Mouse (Mus musculus) CH12.LX (cell line): ENCODE data around the gene Slc38a10.

ENCODE experiments used
- BHLHE40 ChIP-seq: IDR thresholded peaks from 2 replicates; pipeline ENCODE4 v1.6.1; 2011; ENCODE audit warnings: mild to moderate bottlenecking, low read depth, low read length, improper control_type of control experiment
- CHD1 ChIP-seq: IDR thresholded peaks from 2 replicates; pipeline ENCODE4 v1.6.1; 2012; ENCODE audit warnings: low read depth, low read length, improper control_type of control experiment, inconsistent platforms
- CTCF ChIP-seq, 2 experiments: IDR thresholded peaks in 1 of 2; conservative IDR thresholded peaks in 1 of 2; 2 replicates each; pipeline ENCODE4 v1.5.1; 2011 to 2012; ENCODE audit warnings: low read depth in 2 of 2, low read length in 2 of 2, improper control_type of control experiment in 1 of 2, inconsistent platforms in 1 of 2, mild to moderate bottlenecking in 1 of 2, moderate library complexity in 1 of 2
- ETS1 ChIP-seq: conservative IDR thresholded peaks from 2 replicates; pipeline ENCODE4 v1.6.1; 2012; ENCODE audit warnings: low read depth, mild to moderate bottlenecking, inconsistent platforms, low read length, improper control_type of control experiment, moderate library complexity
- MAX ChIP-seq: IDR thresholded peaks from 2 replicates; pipeline ENCODE4 v1.6.1; 2011; ENCODE audit warnings: low read length, improper control_type of control experiment
- POLR2A ChIP-seq: IDR thresholded peaks from 2 replicates; pipeline ENCODE4 v1.6.1; 2011; ENCODE audit warnings: low read depth, mild to moderate bottlenecking, improper control_type of control experiment, low read length
- RAD21 ChIP-seq: IDR thresholded peaks from 2 replicates; pipeline ENCODE4 v1.6.1; 2011; ENCODE audit warnings: low read depth, mild to moderate bottlenecking, low read length, improper control_type of control experiment, moderate library complexity
- SIN3A ChIP-seq: IDR thresholded peaks from 2 replicates; pipeline ENCODE4 v1.6.1; 2012; ENCODE audit warnings: low read length, improper control_type of control experiment, inconsistent platforms
- SMC3 ChIP-seq: IDR thresholded peaks from 2 replicates; pipeline ENCODE4 v1.6.1; 2011; ENCODE audit warnings: low read depth, low read length, improper control_type of control experiment
- TBP ChIP-seq: conservative IDR thresholded peaks from 2 replicates; pipeline ENCODE4 v1.6.1; 2011; ENCODE audit warnings: low read depth, low read length, improper control_type of control experiment
- UBTF ChIP-seq: IDR thresholded peaks from 2 replicates; pipeline ENCODE4 v1.6.1; 2012; ENCODE audit warnings: low read depth, mild to moderate bottlenecking, inconsistent platforms, low read length, improper control_type of control experiment, moderate library complexity
- ZKSCAN1 ChIP-seq: IDR thresholded peaks from 2 replicates; pipeline ENCODE4 v1.6.1; 2012; ENCODE audit warnings: low read depth, inconsistent platforms, low read length, improper control_type of control experiment, borderline replicate concordance
- ZMIZ1 ChIP-seq: IDR thresholded peaks from 2 replicates; pipeline ENCODE4 v1.6.1; 2012; ENCODE audit warnings: low read depth, mild to moderate bottlenecking, inconsistent platforms, low read length, improper control_type of control experiment

DNA sequence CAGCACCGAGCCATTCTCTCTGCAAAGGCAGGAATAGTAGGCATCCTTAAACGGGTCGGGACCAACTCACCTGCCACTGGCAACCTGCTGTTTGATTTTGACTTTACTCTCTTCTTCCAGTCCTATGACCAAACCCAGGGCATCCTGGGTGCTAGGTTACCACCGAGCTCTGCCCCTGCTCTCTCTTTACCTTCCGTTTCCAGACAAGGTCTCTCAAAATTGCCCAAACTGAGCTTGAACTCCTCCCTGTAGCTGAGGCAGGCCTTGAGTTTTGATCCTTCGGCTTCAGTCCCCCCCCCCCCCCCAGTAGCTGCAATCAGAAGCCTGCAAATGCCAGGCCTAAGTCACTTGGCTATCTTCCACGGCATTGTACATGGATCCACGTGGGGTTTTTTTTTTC lies 17.4 kb upstream of the Slc38a10 start:
- TF ChIP-seq POLR2A (no peak), CTCF (conservative IDR thresholded peaks at IDR 0.05 in 1 of 2, IDR thresholded peaks at IDR 0.05 in 1 of 2; ENCODE audit: low read depth in 2 of 2, low read length in 2 of 2) (no peak), ETS1 (no peak), RAD21 (no peak), SIN3A (no peak), CHD1 (no peak), TBP (no peak), BHLHE40 (no peak), UBTF (no peak), ZKSCAN1 (no peak), ZMIZ1 (no peak), SMC3 (no peak), MAX (no peak)
